Mouse (Mus musculus) lung, postnatal 0 days (tissue): Measurements from ENCODE around the gene Tuba3b. TPM values are rescaled to one million over a fixed set of nuclear protein-coding genes. Genes with fewer than 3 reads are reported as not detected.
A peak's percentile ranks its signal among the peaks of the same experiment; 100 is the strongest.

ENCODE experiments used
- ATAC-seq: fragments of 200-750 bp; cut with Nextera tagmentation; 2 replicates; pipeline ENCODE4 v1.8.0; 2017; ENCODE audit warnings: moderate library complexity
- DNase-seq: peaks from one replicate; pipeline ENCODE4 v3.0.0-alpha.2; 2016; ENCODE audit warnings: low spot score
- H3K27ac ChIP-seq: fragments of 300-500 bp; sonication (generic); 2 replicates; pipeline ENCODE4 v1.5.1; 2014; ENCODE audit warnings: antibody characterized with exemption, mild to moderate bottlenecking, low read length, mixed read lengths
- H3K27me3 ChIP-seq: fragments of 300-500 bp; sonication (generic); replicated peaks from 2 replicates; pipeline ENCODE4 v1.6.1; 2014; ENCODE audit warnings: low read length, mixed read lengths; ENCODE audit not compliant: insufficient read depth
- H3K36me3 ChIP-seq: fragments of 300-500 bp; sonication (generic); 2 replicates; pipeline ENCODE4 v1.6.1; 2014; ENCODE audit warnings: low read length, mixed read lengths; ENCODE audit not compliant: insufficient read depth
- H3K4me1 ChIP-seq: fragments of 300-500 bp; sonication (generic); 2 replicates; pipeline ENCODE4 v1.6.1; 2014; ENCODE audit warnings: antibody characterized with exemption, low read depth, low read length, mixed read lengths; ENCODE audit not compliant: insufficient read depth
- H3K4me2 ChIP-seq: fragments of 300-500 bp; sonication (generic); replicated peaks from 2 replicates; pipeline ENCODE4 v1.6.1; 2014; ENCODE audit warnings: low read depth, mild to moderate bottlenecking, low read length, moderate library complexity, mixed read lengths
- H3K4me3 ChIP-seq: fragments of 300-500 bp; sonication (generic); 2 replicates; pipeline ENCODE4 v1.5.1; 2014; ENCODE audit warnings: low read depth, low read length
- H3K9ac ChIP-seq: fragments of 300-500 bp; sonication (generic); replicated peaks from 2 replicates; pipeline ENCODE4 v1.6.1; 2014; ENCODE audit warnings: low read depth, mild to moderate bottlenecking
- H3K9me3 ChIP-seq: fragments of 300-500 bp; sonication (generic); 2 replicates; pipeline ENCODE4 v1.6.1; 2016; ENCODE audit warnings: low read length, mixed read lengths
- CTCF ChIP-seq: IDR thresholded peaks from 2 replicates; pipeline ENCODE4 v1.5.1; 2016; ENCODE audit warnings: antibody characterized with exemption, mild to moderate bottlenecking
- EP300 ChIP-seq: IDR thresholded peaks from 2 replicates; pipeline ENCODE4 v1.6.1; 2016; ENCODE audit warnings: antibody characterized with exemption, mild to moderate bottlenecking, control low read depth
- WGBS: fragments of 180-500 bp; shearing (Covaris S2); extraction: QIAGEN DNeasy Blood & Tissue Kit; methylation state at CpG from one replicate; pipeline ENCODE4 v1.1.7; 2014; 5-methylcytosine and 5-hydroxymethylcytosine counted together
- polyA plus RNA-seq: library from polyadenylated mRNA; unstranded; fragments of >200 nt; fragmentation: Nextera tagmentation; extraction: Ambion mirVana; gene quantifications from 2 replicates; pipeline ENCODE4 v1.2.1, GENCODE M21; 2015

Tuba3b gene
- polyA plus RNA-seq, 1 experiment from 2014 or later = not detected

DNA sequence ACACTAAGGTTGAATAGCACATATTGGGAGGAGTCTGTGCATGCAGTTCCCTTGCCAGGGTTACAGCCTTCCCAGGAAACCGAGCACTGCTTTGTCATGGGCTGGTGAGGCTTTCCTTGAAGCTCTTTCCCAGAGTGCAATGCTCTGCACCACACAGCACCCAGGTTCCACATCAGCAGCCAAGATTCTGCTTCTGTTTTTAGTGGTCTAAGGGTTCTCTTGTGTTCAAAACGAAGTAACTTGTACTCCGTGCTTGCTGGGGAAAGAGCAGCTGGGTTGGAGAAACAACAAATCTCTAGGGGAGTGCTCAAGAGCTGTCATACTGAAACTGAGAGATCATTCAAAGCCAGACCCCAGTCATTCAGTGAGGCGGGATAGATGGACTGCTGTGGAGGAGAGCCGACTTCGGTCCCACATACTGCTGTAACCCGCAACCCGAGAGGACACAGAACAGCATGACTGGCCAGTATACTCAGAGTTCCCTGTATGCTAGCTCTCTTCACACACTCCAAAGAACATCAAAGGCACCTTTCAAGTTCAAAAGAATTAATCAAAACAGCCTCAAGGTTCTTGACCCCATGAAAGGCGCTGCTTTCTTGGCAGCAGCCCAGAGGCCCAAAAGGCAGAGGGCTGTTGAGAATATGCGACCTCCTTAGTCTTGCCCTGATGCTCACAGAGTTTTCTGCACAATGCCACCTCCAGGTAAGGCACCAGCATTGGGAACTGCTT, 36.9 kb upstream of the Tuba3b start:
- no peak for TF ChIP-seq EP300
- TF ChIP-seq CTCF = no peak
- Histone ChIP-seq H3K4me3 (no peak overlapping the region), H3K4me2 (peak overlapping the region; percentile 27), H3K27ac (no peak overlapping the region; the same call in 1 of the 2 replicates), H3K27me3 (no peaks in the 10 kb centered on the region), H3K9ac (no peak overlapping the region), H3K9me3 (no peaks in the 10 kb centered on the region), H3K36me3 (no peaks in the 10 kb centered on the region), H3K4me1 (peaks cover 10% of the 10 kb centered on the region; the same call in 1 of the 2 replicates)
- DNase-seq (peak; percentile 17), ATAC-seq (peak; percentile 52)
- WGBS = 21% methylated on average over 10 of the region's 10 CpGs

DNA sequence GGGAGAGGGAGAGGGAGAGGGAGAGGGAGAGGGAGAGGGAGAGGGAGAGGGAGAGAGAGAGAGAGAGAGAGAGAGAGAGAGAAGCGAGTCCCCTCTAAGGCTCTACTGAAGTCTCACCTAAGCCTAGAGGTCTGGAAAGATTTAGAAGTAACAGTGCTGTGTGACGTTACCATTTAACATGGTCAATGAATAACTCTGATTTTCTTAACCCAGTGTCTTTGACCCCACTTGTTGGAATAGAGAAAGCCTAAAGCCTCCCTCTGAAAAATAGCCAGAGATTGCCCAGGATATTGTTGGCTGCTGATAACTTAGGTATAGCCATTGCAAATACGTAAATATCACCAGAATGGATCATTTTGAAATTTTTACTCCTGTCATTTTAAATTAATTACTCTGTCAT, 35.8 kb upstream of the Tuba3b start:
- no peak overlapping the region for H3K4me2 ChIP-seq
- peaks cover 10% of the 10 kb centered on the region; the same call in 1 of the 2 replicates for H3K4me1 ChIP-seq
- TF ChIP-seq CTCF (no peak), EP300 (no peak)
- WGBS = 82% methylated on average over 3 of the region's 3 CpGs
- no peaks in the 10 kb centered on the region for H3K36me3 ChIP-seq
- DNase-seq (no peak), ATAC-seq (no peak)
- H3K9ac ChIP-seq = no peak overlapping the region
- no peaks in the 10 kb centered on the region for H3K27me3 ChIP-seq
- H3K4me3 ChIP-seq = no peak overlapping the region
- H3K27ac ChIP-seq = no peak overlapping the region
- no peaks in the 10 kb centered on the region for H3K9me3 ChIP-seq

DNA sequence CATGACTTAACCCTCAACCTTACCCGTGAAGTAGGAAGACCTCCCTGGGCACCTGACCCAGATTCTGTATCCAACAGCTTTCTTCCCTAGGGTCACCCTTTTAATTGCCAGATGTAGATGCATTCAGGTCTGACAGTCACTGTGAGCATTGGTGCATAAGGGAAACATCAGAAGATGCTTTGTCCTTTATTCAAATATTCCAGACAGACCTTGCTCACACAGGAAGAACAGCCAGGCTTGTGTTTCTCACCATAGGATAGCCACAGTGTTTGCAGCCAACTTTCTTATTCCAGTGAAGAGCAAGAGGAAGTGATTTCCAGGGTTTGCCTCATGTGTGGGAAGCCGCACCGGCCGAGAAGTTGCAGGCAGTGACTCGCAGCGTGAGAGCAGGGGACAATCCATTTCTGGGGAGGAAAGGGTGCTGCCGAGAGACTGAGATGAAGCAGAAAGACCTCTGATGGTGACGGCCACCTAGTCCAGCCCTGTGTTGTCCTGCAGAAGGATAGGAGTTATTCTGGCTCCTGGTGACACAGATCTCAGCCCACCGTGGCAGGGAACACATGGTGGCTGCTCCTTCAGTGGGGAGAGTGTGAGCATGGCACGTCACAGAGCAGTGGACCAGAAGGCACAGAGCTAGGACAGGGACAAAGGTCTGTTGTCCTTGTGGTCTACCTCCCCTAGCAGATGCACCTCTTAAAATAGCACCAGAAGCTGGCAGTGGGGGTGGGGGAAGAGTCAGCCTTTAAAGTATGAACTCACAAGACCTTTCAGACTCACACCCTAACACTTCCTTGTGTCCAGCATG, 34.0 kb upstream of the Tuba3b start:
- H3K4me1 ChIP-seq = peaks cover 10% of the 10 kb centered on the region; the same call in 1 of the 2 replicates
- WGBS = 46% methylated on average over 10 of the region's 10 CpGs

DNA sequence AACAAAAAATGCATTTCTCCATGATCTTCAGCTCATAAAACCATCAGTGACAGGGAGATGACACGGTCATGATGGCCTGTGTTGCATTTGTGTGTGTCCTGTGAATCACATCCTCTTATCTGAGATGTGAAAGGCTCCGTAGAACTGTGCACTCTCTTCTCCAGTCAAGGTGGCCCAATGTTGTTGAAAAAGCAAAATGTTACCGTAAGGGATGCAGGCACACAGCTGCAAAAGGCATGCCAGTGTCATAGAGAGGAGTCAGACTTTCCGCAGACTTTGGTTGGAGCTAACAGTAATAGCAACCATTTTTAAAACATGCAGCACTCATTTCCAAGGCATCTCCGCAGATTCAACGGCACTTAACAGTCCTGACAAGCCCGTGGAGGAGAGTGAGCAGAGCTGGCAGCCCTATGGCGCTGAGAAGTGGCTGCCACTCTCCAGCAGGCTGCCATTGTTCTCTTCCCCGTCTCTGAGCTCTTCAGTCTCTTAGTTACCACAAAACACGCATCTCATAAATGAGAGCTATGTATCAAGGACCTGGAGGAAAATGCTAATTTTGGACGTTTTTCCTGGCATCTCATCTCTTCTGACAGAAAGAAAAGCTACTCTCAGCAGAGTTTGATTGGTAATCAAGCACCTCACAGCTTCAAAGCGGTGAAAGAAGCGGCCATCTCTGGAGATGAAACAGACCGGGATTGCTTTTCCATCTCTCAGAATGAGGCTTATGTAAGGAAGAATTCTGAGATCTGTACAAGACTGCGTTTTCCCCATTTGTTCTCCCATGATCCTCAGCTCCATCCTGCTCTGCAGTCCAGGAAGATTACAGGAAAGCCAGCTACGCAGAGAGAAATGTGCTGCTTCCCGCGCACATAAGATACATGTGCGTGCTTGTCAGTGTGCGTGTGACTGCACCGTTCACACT, 30.2 kb upstream of the Tuba3b start:
- DNase-seq (no peak), ATAC-seq (no peak)
- Histone ChIP-seq H3K27me3 (no peaks in the 10 kb centered on the region), H3K4me1 (no peaks in the 10 kb centered on the region), H3K27ac (no peak overlapping the region), H3K4me2 (no peak overlapping the region), H3K9me3 (no peaks in the 10 kb centered on the region), H3K9ac (no peak overlapping the region), H3K4me3 (no peak overlapping the region), H3K36me3 (no peaks in the 10 kb centered on the region)
- 68% methylated on average over 21 of the region's 21 CpGs for WGBS
- TF ChIP-seq CTCF = no peak
- TF ChIP-seq EP300 = no peak

More for the DNA sequence above, 34.0 kb upstream of the Tuba3b start:
- no peak overlapping the region for H3K4me2 ChIP-seq
- H3K27me3 ChIP-seq = no peaks in the 10 kb centered on the region
- ATAC-seq = no peak
- H3K36me3 ChIP-seq = no peaks in the 10 kb centered on the region
- no peak overlapping the region for H3K27ac ChIP-seq
- no peak overlapping the region for H3K9ac ChIP-seq
- TF ChIP-seq EP300 (no peak), CTCF (no peak)
- no peak overlapping the region for H3K4me3 ChIP-seq
- no peak for DNase-seq
- H3K9me3 ChIP-seq = no peaks in the 10 kb centered on the region

DNA sequence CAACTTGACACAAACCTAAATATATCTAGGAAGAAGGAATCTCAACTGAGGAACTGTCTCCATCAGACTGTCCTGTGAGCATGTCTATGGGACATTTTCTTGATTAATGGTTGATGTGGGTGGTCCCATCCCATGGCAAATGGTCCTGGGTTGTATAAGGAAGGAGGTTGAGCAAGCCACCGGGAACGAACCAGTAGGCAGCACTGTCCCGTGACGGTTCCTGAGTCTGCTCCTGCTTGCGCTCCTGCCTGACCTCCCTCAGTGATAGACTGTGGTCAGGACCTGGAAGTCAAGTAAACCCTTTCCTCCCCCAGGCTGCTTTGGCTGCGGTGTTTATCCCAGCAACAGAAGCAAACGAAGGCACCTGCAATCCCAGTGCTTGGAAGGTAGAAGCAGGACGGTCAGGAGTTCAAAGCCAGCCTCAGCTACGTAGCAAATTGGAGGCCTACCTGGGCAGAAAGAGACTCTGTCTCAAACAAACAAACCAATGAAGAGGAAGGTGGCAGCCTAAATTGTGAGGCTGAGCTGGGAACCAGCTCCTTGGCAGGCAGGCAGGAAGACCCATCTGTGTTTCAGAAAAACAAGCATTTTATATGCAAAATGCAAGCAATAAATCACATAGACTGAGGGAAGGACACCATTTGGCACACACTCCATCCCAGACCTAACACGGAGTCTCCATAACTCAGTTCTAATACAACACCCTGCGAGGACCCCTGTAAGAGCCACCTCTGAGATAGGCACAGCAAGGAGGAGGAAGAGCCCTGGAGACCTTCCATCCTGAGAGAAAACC, 24.9 kb upstream of the Tuba3b start:
- Histone ChIP-seq H3K27me3 (no peaks in the 10 kb centered on the region), H3K9me3 (no peaks in the 10 kb centered on the region), H3K4me3 (no peak overlapping the region), H3K4me2 (no peak overlapping the region), H3K9ac (no peak overlapping the region), H3K36me3 (no peaks in the 10 kb centered on the region), H3K27ac (no peak overlapping the region), H3K4me1 (peaks cover 6% of the 10 kb centered on the region)
- 66% methylated on average over 11 of the region's 11 CpGs for WGBS
- TF ChIP-seq CTCF = no peak
- TF ChIP-seq EP300 = no peak
- DNase-seq (no peak), ATAC-seq (no peak)
